Mouse (Mus musculus) T-cell, adult 2 months (primary cell): Measurements from ENCODE around the gene Styk1.

Experiments used
- DNase-seq: peaks from one replicate; pipeline ENCODE4 v3.0.0; 2022; ENCODE audit warnings: low spot score

The Styk1 gene

GRCm38 (mm10) chr6:131353352-131353919 is at the start of gene Styk1:
Gene Styk1 (minus strand): TSS chr6:131353597.
- peak; percentile 89 for DNase-seq

- no peak for DNase-seq
These were observed 49.6 kb upstream of the Styk1 start for GRCm38 (mm10) chr6:131403036-131403435.

GRCm38 (mm10) chr6:131402606-131403005 is 49.2 kb upstream of the Styk1 start:
- DNase-seq: no peak

- no peak for DNase-seq
These were observed 47.9 kb upstream of the Styk1 start for GRCm38 (mm10) chr6:131401259-131401658.

GRCm38 (mm10) chr6:131396650-131397049 is 43.3 kb upstream of the Styk1 start:
- no peak for DNase-seq

- DNase-seq: no peak
These were observed 40.7 kb upstream of the Styk1 start for GRCm38 (mm10) chr6:131393873-131394660.

- DNase-seq: peak; percentile 46
These were observed 34.9 kb upstream of the Styk1 start, which contains the start of gene Ybx3 for GRCm38 (mm10) chr6:131388040-131389021. Gene Ybx3 (minus strand): TSS chr6:131388476.

- peak; percentile 15 for DNase-seq
These were observed 34.0 kb upstream of the Styk1 start for GRCm38 (mm10) chr6:131387221-131388039.

- DNase-seq: no peak
These were observed 33.1 kb upstream of the Styk1 start for GRCm38 (mm10) chr6:131386416-131387019.

GRCm38 (mm10) chr6:131385469-131385868 is 32.1 kb upstream of the Styk1 start:
- DNase-seq: no peak

- DNase-seq: no peak
These were observed 30.4 kb upstream of the Styk1 start for GRCm38 (mm10) chr6:131383713-131384330.

GRCm38 (mm10) chr6:131382984-131383337 is 29.6 kb upstream of the Styk1 start:
- no peak for DNase-seq

- DNase-seq: no peak
These were observed 29.0 kb upstream of the Styk1 start for GRCm38 (mm10) chr6:131382232-131382983.

GRCm38 (mm10) chr6:131378858-131379428 is 25.5 kb upstream of the Styk1 start:
- DNase-seq: no peak

- no peak for DNase-seq
These were observed 24.0 kb upstream of the Styk1 start for GRCm38 (mm10) chr6:131377378-131377777.

- no peak for DNase-seq
These were observed 21.4 kb upstream of the Styk1 start for GRCm38 (mm10) chr6:131374594-131375340.

GRCm38 (mm10) chr6:131373160-131373559 is 19.8 kb upstream of the Styk1 start:
- DNase-seq: no peak

- DNase-seq: no peak
These were observed 17.4 kb upstream of the Styk1 start for GRCm38 (mm10) chr6:131370767-131371166.
